Mouse (Mus musculus): ENCODE results near the gene Dnaja2.

DNA sequence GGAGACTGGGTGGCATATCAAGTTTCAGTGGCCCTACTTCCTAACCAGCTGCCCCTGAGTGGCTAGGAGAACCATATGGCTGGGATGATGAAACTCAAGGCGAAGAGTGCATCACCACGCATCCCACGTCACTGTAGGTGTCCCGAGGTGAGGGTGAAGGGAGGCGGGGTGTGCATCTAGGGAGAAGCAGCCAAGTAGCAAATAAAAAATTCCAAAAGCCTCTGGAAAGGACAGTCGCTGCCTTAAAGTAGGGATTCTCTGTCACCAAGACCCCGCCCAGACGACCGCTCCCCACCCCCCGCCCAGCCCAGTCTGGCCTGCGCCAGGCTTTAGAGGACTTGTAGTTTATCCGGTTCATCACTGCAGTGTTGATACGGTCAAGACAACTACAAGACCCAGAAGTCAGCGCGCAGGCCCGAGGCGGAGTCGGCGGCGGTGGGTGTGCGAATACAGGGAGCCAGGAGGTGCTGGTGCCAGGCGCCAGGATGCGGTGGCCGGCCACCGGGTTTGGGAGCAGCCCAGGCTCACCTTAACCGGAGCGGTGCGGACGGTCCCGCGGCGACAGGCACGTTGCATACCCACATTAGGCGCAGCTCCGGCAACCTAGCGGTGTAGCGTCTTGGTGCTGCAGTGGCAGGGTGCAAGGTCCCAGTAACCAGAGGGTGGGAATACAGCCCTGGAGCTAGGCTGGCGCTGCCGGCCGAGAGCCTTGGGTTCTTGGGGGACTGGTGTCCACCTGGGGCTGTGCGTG lies 62.8 kb downstream of the Dnaja2 start, which contains the start of gene Gpt2:
- TF ChIP-seq POLR2A (IDR thresholded peaks at IDR 0.05; ENCODE audit: low read depth, low read length) (no peak), CTCF (IDR thresholded peaks at IDR 0.05; ENCODE audit: extremely low read depth, insufficient read depth, insufficient read length, insufficient replicate concordance) (no peak)

Data from spleen, adult 2 months (tissue).